Mouse (Mus musculus) thymus, adult 2 months (tissue): ENCODE data around the gene Tenm4. TPM values are rescaled to one million over a fixed set of nuclear protein-coding genes. Genes with fewer than 3 reads are reported as not detected.

ENCODE experiments used
- DNase-seq: peaks from one replicate; pipeline ENCODE4 v3.0.0; 2021
- H3K27ac ChIP-seq: fragments of 200-500 bp; 2 replicates; pipeline ENCODE4 v1.5.1; 2012; ENCODE audit warnings: low read length, control low read depth; ENCODE audit not compliant: control insufficient read depth, insufficient read depth
- H3K27me3 ChIP-seq: fragments of 200-500 bp; 2 replicates; pipeline ENCODE4 v1.6.1; 2012; ENCODE audit warnings: mild to moderate bottlenecking, low read length, moderate library complexity, mixed read lengths; ENCODE audit not compliant: control insufficient read depth, insufficient read depth
- H3K36me3 ChIP-seq: fragments of 200-500 bp; 2 replicates; pipeline ENCODE4 v1.6.1; 2012; ENCODE audit warnings: mild to moderate bottlenecking, low read length, moderate library complexity; ENCODE audit not compliant: control insufficient read depth, insufficient read depth
- H3K4me1 ChIP-seq: fragments of 200-500 bp; replicated peaks from 2 replicates; pipeline ENCODE4 v1.6.1; 2012; ENCODE audit warnings: low read length; ENCODE audit not compliant: control insufficient read depth, insufficient read depth
- H3K4me3 ChIP-seq: fragments of 200-500 bp; 2 replicates; pipeline ENCODE4 v1.5.1; 2012; ENCODE audit warnings: mild to moderate bottlenecking, low read length, control low read depth, moderate library complexity; ENCODE audit not compliant: control insufficient read depth, insufficient read depth
- CTCF ChIP-seq: fragments of 200-500 bp; IDR thresholded peaks from 2 replicates; pipeline ENCODE4 v1.5.1; 2012; ENCODE audit warnings: mild to moderate bottlenecking, control low read depth, low read length, moderate library complexity, borderline replicate concordance; ENCODE audit not compliant: control insufficient read depth, poor library complexity, insufficient read depth; ENCODE audit errors: extremely low read depth
- POLR2A ChIP-seq: fragments of 200-500 bp; IDR thresholded peaks from 2 replicates; pipeline ENCODE4 v1.6.1; 2012; ENCODE audit warnings: mild to moderate bottlenecking, low read length, control low read depth, moderate library complexity; ENCODE audit not compliant: control insufficient read depth, poor library complexity, insufficient read depth; ENCODE audit errors: extremely low read depth
- WGBS: fragments of 180-500 bp; shearing (Covaris S2); methylation state at CpG from one replicate; pipeline ENCODE4 v1.1.7; 2018; 5-methylcytosine and 5-hydroxymethylcytosine counted together
- polyA plus RNA-seq: library from polyadenylated mRNA; depleted of rRNA; stranded (reverse); fragments of >200 nt; gene quantifications from 2 replicates; pipeline ENCODE4 v1.2.3, GENCODE M21; 2012

The Tenm4 gene
- polyA plus RNA-seq, 1 experiment: 2.7 TPM

DNA sequence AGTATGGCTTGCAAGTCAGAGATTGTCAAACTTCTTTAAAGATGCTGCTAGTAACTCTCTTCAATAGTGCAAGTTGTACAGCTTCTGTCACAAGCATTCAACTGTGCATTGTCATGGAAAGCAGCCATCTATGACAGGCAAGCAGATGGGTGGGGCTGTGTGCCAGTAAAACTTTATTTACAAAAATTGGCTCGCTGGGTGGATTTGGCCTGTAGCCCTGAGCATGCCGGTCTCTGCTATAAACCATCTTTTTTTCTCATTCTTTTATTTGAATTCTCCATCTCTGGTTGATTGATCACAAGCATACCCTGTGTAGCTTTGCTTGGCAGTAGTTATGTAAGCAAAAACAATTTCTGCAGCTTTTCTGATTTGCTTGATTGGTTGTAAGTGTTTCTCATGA lies 119.5 kb downstream of the Tenm4 start:
- Histone ChIP-seq H3K27ac (no peak overlapping the region), H3K4me3 (no peak overlapping the region), H3K4me1 (no peaks in the 10 kb centered on the region), H3K36me3 (no peaks in the 10 kb centered on the region), H3K27me3 (no peaks in the 10 kb centered on the region)
- no peak for DNase-seq
- 90% methylated on average over 2 of the region's 2 CpGs for WGBS
- TF ChIP-seq CTCF (no peak), POLR2A (no peak)

GRCm38 (mm10) chr7:96295959-96296358 lies 124.9 kb downstream of the Tenm4 start:
- H3K27me3 ChIP-seq: no peaks in the 10 kb centered on the region
- DNase-seq: no peak
- TF ChIP-seq CTCF (no peak), POLR2A (no peak)
- no peak overlapping the region for H3K27ac ChIP-seq
- no peaks in the 10 kb centered on the region for H3K36me3 ChIP-seq
- WGBS: 79% methylated on average over 5 of the region's 5 CpGs
- no peak overlapping the region for H3K4me3 ChIP-seq
- H3K4me1 ChIP-seq: no peaks in the 10 kb centered on the region

GRCm38 (mm10) chr7:96300826-96301397 lies 129.9 kb downstream of the Tenm4 start:
- no peak for TF ChIP-seq POLR2A
- no peak for TF ChIP-seq CTCF
- Histone ChIP-seq H3K27me3 (no peaks in the 10 kb centered on the region), H3K27ac (no peak overlapping the region), H3K4me1 (no peaks in the 10 kb centered on the region), H3K4me3 (no peak overlapping the region), H3K36me3 (no peaks in the 10 kb centered on the region)
- DNase-seq: no peak
- 84% methylated on average over 8 of the region's 8 CpGs for WGBS

GRCm38 (mm10) chr7:96301813-96302212 lies 130.8 kb downstream of the Tenm4 start:
- H3K4me3 ChIP-seq: no peak overlapping the region
- no peak overlapping the region for H3K27ac ChIP-seq
- no peak for DNase-seq
- no peaks in the 10 kb centered on the region for H3K4me1 ChIP-seq
- H3K36me3 ChIP-seq: no peaks in the 10 kb centered on the region
- H3K27me3 ChIP-seq: no peaks in the 10 kb centered on the region
- WGBS: 77% methylated on average over 3 of the region's 3 CpGs
- no peak for TF ChIP-seq POLR2A

- TF ChIP-seq CTCF: no peak
- TF ChIP-seq POLR2A: no peak
- WGBS: 87% methylated on average over 2 of the region's 2 CpGs
- DNase-seq: no peak
Observed at GRCm38 (mm10) chr7:96303963-96304362, 132.9 kb downstream of the Tenm4 start.

GRCm38 (mm10) chr7:96305382-96305935 lies 134.4 kb downstream of the Tenm4 start:
- 80% methylated on average over 5 of the region's 5 CpGs for WGBS

More at GRCm38 (mm10) chr7:96303963-96304362, 132.9 kb downstream of the Tenm4 start:
- no peaks in the 10 kb centered on the region for H3K36me3 ChIP-seq
- no peak overlapping the region for H3K27ac ChIP-seq
- H3K27me3 ChIP-seq: no peaks in the 10 kb centered on the region
- H3K4me1 ChIP-seq: no peaks in the 10 kb centered on the region
- no peak overlapping the region for H3K4me3 ChIP-seq

DNA sequence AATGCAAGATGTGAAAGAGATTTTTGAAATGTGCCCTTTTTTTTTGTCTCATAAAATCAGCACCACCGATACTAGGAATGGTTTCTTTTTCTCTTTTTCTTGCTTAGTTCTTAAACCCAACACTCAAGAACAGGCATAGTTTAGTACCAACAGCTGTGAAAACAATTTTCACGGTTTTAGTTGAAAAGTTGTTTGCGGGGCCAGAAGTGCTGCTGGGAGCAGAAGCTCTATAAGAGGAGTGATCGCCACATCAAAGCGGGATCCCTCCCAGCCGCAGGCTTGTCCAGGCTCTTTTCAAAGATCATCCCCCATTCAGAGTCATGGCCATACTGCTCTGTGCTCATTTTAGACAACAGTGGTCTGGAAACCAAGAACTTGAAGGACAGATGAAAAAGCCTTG lies 137.1 kb downstream of the Tenm4 start:
- Histone ChIP-seq H3K4me3 (no peak overlapping the region), H3K27ac (no peak overlapping the region), H3K36me3 (no peaks in the 10 kb centered on the region), H3K27me3 (no peaks in the 10 kb centered on the region), H3K4me1 (no peaks in the 10 kb centered on the region)
- TF ChIP-seq POLR2A: no peak
- TF ChIP-seq CTCF: no peak
- 79% methylated on average over 6 of the region's 6 CpGs for WGBS
- DNase-seq: no peak

More at GRCm38 (mm10) chr7:96305382-96305935, 134.4 kb downstream of the Tenm4 start:
- no peak overlapping the region for H3K4me3 ChIP-seq
- no peak overlapping the region for H3K27ac ChIP-seq
- H3K27me3 ChIP-seq: no peaks in the 10 kb centered on the region
- no peak for DNase-seq
- H3K4me1 ChIP-seq: no peaks in the 10 kb centered on the region
- TF ChIP-seq CTCF (no peak), POLR2A (no peak)
- no peaks in the 10 kb centered on the region for H3K36me3 ChIP-seq
